Mouse (Mus musculus) lung, adult 10 weeks (tissue): ENCODE measurements around the gene Pgm2l1. TPM values are rescaled to one million over a fixed set of nuclear protein-coding genes. Genes with fewer than 3 reads are reported as not detected.

ENCODE experiments used
- polyA plus RNA-seq: library from polyadenylated mRNA; stranded (reverse); fragments of 350-450 nt; fragmentation: Illumina TruSeq; extraction: RNeasy Lipid Tissue Mini Kit (QIAGEN cat#74804); gene quantifications from one replicate; pipeline ENCODE4 v1.2.3, GENCODE M21; 2014; ENCODE audit warnings: low read depth, low replicate concordance; ENCODE audit not compliant: insufficient read depth

The Pgm2l1 gene
- 3.7 TPM for polyA plus RNA-seq

GRCm38 (mm10) chr7:100227158-100227875 is at the start of gene Pgm2l1:
Pgm2l1 (plus strand) TSS chr7:100227394.

DNA sequence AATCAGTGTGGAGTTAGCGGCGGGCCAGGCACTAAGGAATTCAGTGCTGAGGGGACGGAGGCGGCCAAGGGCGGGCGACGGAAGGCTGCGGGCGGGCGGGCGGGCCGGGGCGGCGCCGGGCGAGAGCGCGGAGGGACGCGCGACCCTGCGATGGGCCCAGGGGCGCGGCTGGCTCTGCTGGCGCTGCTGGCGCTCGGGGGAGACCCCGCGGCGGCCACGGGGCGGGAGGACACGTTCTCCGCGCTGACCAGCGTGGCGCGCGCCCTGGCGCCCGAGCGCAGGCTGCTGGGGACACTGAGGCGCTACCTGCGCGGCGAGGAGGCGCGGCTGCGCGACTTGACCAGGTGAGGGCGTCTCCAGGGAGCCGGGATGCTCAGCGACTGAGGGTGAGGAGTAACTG is 58.2 kb downstream of the Pgm2l1 start, which contains the start of gene P4ha3:
Gene P4ha3 (plus strand): TSS at position 138 of the 400 bp plus-strand sequence.

Other genes starting within 250 kb of the Pgm2l1 start
- 3.8 TPM for gene Rnf169, start 246.9 kb upstream of the Pgm2l1 start, polyA plus RNA-seq
- not detected for gene Chrdl2, start 221.2 kb upstream of the Pgm2l1 start, polyA plus RNA-seq
- gene Pold3, start 105.8 kb upstream of the Pgm2l1 start, polyA plus RNA-seq, result 11.8 TPM
- gene Lipt2, start 68.1 kb upstream of the Pgm2l1 start, polyA plus RNA-seq, result 5.4 TPM
- 4.4 TPM for gene Kcne3, start 50.9 kb upstream of the Pgm2l1 start, polyA plus RNA-seq
- 0.55 TPM for gene P4ha3, start 58.1 kb downstream of the Pgm2l1 start, polyA plus RNA-seq
- gene C2cd3, start 144.8 kb downstream of the Pgm2l1 start, polyA plus RNA-seq, result 13.9 TPM
- gene Ppme1, start 144.9 kb downstream of the Pgm2l1 start, polyA plus RNA-seq, result 15.4 TPM
- gene Ucp3, start 245.6 kb downstream of the Pgm2l1 start, polyA plus RNA-seq, result 2.5 TPM